Mouse (Mus musculus) left cerebral cortex, adult 18-20 months (tissue): ENCODE data around the gene Anxa11. TPM values are rescaled to one million over a fixed set of nuclear protein-coding genes. Genes with fewer than 3 reads are reported as not detected.
"Not testable (repeated sequence)": the region's sequence is repeated elsewhere in the genome, so short reads cannot be mapped to it uniquely, and the experiment has no call there.

Experiments used
- DNase-seq, 2 experiments: peaks; one replicate each; pipeline ENCODE4 v3.0.0; 2021 to 2022; ENCODE audit warnings: low spot score in 2 of 2, mixed read lengths in 1 of 2
- total RNA-seq, 2 experiments: library from RNA; stranded (reverse); gene quantifications; 2 replicates each; pipeline ENCODE4 v1.2.3; 2021

The Anxa11 gene
- total RNA-seq, 2 experiments from 2014 or later = 45.7 to 45.8 TPM

DNA sequence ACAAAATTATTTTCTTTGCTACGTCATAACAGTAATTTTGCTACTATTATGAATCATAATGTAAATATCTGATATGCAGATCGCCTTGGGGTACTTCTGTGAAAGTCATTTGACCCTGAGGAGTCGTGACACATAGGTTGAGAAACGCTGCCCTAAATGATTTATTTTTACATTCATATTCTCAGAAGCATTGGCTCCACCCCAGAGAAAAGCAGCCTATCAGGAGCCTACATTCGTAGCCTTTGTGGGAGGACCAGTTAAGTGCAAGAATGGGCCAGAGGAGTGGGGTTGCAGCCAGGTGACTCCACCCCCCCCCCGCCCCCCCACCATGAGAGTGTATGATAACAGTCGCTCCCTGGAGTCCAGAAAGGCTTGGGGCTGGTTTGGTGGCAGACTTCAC lies 2.2 kb upstream of the Anxa11 start:
- no peak for DNase-seq

DNA sequence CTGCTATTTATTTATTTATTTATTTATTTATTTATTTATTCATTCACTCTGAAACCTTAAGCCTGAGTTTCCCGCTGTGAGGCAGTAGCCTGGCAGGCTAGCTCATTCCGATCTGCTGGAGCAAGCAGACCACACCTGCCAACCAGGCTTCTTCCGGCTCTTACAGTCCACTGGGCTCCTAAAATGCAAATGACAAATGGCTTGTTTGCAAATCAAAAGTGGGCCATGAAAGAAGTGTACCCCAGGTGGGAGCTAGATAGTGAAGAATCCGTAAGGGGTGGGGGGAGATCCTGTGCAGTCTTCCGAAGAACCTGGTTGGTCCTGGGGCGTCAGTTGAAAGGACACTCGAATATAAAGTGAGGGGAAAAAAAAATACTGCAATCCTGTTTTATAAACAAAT lies 995 bp upstream of the Anxa11 start:
- DNase-seq = no peak

DNA sequence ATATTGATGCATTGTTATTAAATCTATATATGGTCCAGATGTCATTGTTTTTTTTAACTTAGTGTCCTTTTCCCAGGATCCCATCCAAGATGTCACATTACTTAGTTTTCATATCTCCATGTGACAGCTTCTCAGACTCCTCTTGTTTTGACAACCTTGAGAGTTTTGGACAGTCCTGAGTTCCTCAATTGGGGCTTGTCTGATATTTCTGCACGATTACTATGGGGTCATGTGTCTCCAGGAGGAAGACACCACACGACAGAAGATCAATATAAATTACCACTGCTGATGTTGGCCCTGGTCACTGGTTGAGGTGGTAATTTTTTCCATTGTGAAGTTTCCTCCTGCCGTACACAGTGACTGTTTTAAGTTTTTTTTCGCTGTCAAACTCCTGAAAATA lies 377 bp upstream of the Anxa11 start:
- no peak for DNase-seq

DNA sequence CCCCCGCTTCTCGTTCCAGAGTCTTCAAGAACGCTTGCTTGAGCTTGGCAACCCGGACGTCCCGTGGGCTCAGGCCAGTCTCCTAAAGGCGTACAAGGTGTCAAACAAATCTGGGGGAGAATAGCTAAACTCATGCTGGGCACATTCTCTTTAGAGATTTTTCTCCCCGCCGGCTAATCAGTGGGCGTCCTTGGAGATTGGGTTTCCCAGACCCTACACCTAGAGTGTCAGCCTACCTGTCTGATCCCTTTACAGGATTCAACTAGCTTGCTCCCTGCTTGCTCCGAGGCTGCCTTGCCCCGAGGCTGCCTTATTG lies 690 bp downstream of the Anxa11 start:
- DNase-seq = no peak

DNA sequence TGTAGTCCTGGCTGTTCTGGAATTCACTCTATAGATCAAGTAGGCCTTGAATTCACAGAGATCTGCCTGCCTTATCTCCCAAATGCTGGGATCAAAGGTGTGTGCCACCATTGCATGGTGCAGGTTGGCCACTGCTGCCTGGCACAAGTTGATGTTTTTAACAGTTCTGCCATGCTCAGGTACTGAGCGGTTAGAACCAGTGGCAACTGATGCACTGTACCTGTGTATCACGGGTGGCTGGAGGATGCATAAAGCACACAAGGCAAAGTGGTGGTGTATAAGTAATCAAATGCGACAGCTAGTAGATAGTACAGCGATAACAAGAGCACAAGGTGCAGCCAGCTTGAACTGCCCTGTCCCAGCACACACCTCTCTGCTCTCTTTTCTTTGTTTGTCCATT lies 2.4 kb downstream of the Anxa11 start:
- DNase-seq = no peak

DNA sequence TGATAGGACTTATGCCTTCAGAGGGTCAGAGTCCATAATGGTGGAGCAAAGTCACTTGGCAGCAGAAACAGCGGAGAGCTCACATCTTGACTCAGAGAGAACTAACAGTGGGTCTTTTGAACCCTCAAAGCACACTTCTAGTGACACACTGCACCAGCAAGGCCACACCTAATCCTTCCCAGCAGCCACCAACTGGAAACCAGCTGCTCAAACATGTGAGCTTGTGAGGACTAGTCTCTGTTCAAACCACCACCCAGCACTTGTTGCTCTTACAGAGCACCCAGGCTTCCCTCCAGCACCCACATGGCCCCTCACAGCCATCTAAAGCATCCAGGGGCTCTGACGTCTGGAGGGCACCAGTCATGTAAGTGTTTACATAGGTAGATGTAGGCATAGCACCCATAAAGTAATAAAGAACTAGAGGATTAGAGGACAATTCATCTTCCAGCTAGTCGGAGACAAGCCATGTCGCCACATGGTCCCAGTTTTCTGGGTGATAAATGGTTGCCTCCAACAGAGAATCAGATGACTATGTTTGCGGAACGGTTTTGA lies 4.0 kb downstream of the Anxa11 start:
- DNase-seq = no peak

DNA sequence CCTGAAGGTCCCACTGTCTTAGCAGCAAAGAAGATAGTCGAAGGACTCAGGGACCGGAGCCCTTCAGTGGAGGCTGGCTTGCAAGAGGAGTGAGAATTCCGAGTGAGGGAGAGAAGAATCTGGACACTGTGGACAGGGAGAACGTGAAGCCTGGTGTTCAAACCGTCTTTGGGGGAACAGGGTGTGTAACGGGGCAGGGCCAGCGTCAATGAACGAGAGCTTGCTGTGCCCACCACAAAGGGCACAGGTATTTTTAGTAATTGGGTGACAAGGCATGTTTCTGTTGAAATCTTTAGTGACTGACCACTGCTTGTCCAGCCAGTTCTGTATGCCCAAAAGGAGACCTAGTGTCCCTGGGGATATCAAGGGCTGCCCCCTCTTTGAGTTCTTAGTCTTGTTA lies 4.6 kb downstream of the Anxa11 start:
- no peak for DNase-seq

DNA sequence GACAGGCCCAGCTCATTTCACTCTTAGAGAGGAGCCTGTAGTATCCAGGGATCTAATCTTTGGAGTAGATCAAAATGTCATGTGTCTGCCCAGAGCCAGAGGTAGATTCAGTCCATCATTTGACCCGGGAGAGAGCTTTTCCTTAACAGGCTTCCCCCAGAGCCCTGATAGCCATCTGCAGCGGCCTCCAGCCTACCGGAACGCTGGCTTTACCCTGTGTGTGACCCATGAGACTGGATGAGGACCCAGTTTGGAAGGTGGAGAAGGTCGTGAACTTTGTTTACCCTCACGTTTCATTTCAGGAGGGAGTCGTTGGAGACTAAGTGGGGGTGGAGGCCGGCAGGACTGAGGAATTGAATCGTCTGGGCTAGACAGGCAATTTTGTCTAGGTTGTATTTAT lies 5.7 kb downstream of the Anxa11 start:
- no peak for DNase-seq

DNA sequence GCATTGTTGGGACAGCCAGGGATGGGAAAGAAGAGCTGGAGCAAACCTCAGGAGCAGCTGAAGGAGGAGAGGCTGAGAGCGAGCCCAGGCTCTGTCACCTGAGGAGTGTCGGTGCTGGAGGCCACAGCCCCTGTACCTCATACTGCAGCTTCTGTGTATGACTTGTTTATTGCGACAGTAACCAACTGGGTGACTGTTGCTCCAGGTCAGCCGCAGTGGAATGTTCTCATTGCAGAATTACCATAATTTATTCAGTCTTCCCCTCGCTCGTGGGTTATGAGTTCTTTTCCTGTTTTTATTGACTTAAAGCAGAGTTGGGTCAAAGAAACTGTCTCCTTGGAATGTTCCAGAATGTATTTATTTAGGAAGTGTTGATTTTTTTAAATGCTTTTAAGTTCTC lies 6.3 kb downstream of the Anxa11 start:
- no peak for DNase-seq

DNA sequence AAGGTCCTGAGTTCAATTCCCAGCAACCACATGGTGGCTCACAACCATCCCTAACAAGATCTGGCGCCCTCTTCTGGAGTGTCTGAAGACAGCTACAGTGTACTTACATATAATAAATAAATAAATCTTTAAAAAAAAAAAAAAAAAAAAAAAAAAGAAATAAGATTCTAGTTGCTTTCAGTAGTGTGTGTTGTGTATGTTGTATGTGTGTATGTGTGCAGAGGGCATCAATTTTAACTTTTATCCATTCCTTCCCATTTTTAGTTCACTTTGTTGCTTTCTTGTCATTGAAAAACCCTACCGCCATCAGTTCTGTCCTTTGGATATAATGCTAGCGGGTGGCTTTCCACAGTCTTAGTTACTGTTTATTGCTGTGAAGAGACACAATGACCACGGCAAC lies 6.8 kb downstream of the Anxa11 start:
- not testable (repeated sequence) for DNase-seq

DNA sequence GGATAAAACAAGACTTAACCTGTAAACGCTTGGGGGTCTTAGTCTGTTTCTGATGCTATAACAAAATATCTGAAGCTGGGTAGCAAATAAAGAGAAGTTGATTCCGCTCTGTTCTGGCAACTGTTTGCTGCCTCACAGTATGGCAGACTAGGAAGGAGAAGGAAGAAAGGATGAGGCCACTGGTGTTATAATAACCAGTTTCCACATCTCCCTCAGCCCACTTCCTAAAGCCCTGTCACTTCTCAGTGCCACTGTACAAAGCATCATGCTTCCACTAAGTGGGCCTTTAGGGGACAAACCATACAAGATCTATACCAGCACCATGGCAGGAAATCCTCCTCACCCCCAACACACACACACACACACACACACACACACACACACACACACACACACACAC lies 8.5 kb downstream of the Anxa11 start:
- DNase-seq = no peak

DNA sequence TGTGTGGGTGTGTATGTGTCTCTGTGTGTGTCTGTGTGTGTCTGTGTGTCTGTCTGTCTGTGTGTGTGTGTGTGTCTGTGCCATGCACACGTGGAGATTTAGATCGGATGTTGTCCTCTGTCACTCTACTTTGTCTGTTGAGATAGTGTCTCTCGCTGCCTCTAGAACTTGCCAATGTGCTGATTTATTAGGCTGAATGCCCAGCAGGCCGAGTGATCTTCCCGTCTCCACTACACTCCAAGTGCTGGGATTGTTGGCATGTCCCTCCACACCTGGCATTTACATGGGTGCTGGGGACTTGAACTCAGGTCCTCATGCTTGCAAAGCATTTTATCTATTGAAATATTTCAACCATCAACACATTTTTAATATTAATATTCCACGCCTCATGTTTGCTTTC lies 9.2 kb downstream of the Anxa11 start:
- DNase-seq = no peak

DNA sequence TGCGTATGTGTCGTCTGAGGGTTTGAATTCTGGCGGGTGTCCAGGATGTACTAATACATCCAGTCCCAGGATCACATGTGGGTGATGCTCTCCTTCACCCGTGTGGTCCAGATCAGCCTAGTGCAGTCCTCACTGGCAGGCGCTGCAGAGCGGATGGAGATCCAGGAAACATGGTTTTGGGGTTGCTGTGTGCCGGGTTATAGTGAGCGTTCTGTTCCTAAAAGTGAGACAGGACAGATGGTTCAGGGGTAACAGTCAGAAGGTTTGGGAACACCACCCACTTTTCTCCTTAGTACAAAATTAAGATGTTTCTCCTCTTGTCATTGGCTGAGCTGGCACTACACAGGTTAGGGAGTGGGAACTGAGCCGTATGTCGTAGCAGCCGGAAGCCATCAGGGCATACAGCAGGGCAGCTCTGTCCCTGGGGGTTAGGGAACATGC lies 10.2 kb downstream of the Anxa11 start:
- peak in 1 of 2 experiments; percentile 65 for DNase-seq

DNA sequence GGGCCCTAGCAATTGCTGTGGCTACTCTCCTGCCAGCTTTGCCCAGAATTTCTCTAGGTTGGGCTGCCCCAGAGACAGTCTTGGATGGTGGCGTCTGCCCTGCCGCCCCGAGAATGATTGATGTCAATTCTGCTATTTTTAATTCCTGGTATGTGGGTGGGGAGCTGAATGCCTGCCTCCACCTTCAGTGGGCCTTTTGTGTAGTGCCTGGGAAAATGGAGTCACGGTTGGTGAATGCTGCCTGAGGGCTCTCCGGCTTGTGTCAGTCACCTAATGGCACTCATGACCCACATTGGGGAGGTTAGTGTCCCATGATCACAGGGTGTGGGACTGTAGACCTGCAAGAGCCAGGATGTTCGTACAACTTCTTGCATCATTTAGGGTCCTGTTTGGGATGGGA lies 11.3 kb downstream of the Anxa11 start:
- DNase-seq = no peak

DNA sequence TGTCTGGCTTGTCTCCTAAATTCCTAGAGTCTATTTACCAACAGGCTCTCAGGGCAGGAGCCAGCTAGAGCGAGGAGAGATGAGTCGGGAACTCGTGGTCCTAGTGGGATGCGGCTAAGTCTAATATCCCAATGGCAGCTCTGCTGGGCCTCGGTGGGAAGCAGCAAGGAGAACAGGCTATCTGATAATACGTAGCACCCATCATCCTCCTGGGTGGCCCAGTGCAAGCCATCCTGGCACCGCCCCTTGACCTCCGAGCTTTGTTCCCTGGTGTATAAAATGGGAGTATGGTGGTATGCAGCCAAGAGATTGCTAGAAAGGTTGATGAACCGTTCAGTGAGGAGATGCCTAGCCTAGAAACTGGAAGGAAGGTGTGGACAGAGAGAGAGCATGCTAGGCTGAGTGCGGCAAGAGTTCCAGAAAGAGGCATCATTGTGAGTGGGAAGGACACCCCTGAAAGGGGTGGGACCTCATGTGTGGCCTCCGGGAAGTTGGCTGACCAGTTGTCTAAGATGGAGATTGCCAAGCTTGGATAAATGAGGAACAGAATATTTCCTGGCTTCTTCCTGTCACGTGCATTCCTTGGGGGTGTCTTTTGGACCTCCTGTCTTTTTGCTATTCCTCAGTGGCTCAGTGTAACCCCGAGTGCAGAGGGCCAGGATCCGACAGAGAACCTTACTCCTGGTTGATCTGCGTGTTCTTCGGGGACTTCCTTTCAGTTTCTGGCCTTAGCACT lies 11.9 kb downstream of the Anxa11 start:
- no peak for DNase-seq

DNA sequence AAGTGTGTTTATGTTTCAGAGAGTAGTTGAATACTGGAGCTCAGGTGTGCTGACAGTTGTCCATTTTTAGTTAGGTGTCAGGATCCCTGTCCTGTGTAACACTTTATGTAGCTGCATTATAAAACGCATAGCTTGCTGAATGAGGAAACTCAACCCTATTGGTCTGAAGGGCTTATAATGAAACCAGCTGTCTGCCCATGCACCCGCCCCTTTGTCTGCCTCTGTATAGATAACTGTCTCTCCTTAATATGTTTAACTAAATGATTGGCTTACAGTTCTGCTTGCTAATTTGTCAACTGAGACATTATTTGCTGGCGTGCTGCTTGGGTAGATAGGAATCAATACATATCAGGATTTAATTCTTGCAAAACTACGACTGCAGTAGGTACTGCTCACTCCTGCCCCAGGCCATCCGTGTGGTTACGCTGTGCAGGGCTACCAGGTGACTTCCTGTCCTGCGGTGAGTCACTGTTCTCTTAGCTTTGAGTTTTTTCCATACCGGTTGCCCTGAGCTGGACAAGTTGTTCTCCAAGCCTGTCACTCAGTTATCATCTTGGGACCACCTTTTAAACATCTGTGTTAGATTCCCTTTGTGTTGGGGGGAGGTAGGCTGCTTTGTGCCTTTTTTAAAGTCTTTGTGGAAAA lies 13.4 kb downstream of the Anxa11 start:
- DNase-seq = no peak

DNA sequence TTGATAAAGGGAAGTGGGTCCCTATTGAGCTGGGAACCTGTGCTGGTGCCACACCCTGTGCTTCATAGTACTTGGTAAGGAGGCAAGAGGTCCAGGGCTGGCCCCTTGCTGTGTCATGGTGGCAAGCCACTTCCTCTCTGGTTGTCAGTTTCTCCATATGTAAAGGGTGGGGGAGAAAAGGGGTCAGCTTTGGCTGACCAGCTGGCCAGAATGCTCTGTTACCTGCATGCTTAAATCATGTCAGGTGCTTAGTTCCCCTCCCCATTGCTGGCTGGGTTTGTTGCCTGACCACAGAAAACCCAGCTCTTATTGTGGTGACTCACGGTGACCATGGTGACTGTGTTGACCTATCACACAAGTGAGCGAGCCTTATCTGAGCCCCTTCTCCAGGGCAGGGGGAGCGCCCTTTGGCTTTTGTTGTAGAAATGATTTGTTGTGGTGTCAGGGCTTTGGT lies 15.2 kb downstream of the Anxa11 start:
- no peak for DNase-seq

DNA sequence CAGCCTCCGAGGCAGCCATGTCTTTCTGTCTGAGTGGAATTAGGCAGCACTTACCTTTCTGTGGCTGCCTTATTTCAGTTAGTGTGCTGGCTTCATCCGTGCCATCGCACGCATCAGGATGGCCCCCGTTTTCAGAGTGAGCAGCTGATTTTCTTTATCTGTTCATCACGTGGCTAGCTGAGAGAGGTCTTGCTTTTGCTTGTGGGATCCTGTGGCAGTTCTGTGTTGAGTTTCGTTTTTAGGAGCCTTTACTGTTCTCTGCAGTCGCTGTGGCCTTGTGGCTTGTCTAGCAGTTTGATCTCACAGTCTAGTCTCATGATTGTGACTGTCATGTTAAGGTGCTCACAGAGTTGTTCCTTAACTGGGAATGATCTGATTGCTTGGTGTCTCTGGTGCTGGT lies 16.0 kb downstream of the Anxa11 start:
- no peak for DNase-seq

DNA sequence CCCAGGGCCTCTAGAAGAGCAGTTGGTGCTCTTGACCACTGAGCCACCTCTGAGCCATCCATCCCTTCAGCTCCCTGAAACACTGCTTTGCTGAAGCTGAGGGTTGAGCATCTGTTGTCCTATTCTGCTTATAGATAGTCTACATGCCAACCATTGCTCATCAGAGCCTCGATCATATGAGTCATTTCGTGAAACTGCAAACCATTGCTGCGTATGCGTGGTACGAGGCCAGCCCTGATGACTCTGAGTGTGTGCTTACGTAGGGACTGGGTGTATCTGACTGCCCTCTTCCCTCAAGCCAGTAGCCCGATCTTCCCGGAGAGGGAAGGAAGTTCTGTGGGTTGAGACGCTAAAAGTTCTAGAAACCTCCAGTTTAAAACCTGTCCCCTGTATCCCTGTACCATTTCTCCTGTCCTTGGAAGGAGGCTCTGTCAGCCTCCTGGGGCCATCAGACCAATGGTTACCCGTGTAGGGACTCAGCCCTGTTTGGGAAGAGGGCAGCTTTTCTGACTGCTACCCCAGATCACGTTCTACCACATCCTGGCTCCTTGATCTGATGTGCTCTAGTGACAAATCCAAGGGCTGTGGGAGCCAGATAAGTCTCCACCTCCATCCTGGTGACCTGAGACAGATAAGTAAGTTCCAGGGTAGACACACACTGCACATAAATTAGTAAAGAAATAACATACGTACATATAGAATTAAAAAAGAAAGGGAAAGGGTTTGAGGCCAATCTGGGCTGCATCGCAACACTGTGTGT lies 20.0 kb downstream of the Anxa11 start:
- DNase-seq = peak in 1 of 2 experiments; percentile 34

DNA sequence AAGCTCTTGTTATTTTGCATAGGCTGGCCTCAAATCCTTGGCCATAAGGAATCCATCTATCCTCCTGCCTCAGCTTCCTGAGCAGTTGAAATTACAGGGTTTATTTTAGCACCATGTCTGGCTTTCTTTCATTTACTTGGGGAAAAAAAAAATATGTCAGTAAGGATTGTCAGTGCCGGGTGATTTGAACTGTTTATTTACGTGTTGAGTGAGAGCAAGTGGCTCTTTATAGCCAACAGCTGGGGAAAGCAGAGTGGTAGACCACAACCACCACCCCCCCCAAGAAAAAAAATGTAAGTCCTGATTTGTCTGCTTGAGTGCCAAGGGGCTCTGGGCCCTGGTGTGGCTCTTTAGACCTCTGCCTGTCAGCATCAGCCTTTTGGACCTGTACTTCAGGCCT lies 21.8 kb downstream of the Anxa11 start:
- no peak for DNase-seq

DNA sequence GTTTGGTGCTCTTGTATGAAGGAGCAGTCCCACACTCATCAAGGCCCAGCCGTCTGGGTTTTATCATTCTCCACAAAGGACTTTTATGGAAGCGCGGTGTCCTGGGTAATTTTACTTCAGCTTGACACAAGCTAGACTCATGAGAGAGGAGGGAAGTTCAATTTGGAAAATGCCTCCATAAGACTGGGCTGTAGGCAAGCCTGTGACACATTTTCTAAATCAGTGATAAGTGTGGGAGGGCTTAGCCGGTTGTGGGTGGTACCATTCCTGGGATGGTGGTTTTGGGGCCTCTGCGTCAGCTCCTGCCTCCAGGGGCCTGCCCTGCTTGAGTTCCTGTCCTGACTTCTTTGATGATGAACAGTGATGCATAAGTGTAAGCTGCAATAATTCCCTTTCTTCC lies 23.3 kb downstream of the Anxa11 start:
- no peak for DNase-seq

DNA sequence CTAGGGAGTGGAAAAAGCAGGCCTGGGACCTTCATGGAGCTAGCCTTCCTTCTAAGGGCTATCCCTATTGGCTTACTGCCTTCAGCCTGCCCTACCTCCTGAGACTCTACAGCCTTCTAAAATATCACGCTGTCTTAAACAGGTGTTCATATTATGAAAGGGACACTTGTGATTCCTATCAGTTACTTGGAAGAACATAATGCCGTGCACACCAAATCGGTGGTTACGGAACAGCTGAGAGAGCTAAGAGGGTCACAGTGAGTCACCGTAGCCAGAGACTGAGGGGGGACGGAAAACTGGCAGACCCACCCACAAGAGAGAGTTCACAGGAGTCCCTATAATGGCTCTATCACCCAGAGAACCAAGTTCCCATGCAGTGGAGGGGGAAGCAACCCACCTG lies 24.4 kb downstream of the Anxa11 start:
- DNase-seq = no peak
